Mouse (Mus musculus) cerebellum, adult 2 months (tissue): Measurements from ENCODE around the gene Atf6.

Source experiments
- CTCF ChIP-seq: fragments of 200-500 bp; IDR thresholded peaks from 2 replicates; pipeline ENCODE4 v1.5.1; 2011; ENCODE audit warnings: low read depth, mild to moderate bottlenecking, control low read depth, low read length, moderate library complexity, borderline replicate concordance; ENCODE audit not compliant: insufficient read depth
- POLR2A ChIP-seq: fragments of 200-500 bp; IDR thresholded peaks from 2 replicates; pipeline ENCODE4 v1.6.1; 2011; ENCODE audit warnings: low read length, control low read depth, borderline replicate concordance; ENCODE audit not compliant: insufficient read depth

DNA sequence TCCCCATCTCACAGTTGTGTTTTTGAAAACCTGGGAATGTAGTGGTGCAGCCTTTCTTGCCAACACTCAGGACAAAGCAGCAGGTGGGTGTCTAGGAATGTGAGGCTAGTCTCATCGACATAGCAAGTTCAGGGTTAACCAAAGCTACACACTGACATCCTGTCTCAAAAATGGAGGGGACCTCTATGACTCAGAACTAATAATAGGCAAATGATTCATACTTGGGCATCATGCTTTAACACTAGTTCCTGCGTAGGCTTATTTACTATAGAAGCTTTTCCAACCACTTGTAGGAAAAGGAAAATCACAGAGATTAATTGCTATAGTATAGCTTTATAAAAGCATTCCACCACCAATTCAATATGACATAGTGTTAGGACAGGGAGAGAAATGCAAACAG is 100.6 kb downstream of the Atf6 start:
- TF ChIP-seq CTCF = no peak
- TF ChIP-seq POLR2A = no peak
